Mouse (Mus musculus) frontal cortex, adult (tissue): ENCODE measurements around the gene Slc8b1.

ENCODE experiments used
- ATAC-seq: cut with Nextera tagmentation; 2 replicates; pipeline ENCODE4 v1.9.2; 2017; ENCODE audit warnings: mild to moderate bottlenecking, moderate library complexity, mixed read lengths; ENCODE audit not compliant: low TSS enrichment

Slc8b1 gene

DNA sequence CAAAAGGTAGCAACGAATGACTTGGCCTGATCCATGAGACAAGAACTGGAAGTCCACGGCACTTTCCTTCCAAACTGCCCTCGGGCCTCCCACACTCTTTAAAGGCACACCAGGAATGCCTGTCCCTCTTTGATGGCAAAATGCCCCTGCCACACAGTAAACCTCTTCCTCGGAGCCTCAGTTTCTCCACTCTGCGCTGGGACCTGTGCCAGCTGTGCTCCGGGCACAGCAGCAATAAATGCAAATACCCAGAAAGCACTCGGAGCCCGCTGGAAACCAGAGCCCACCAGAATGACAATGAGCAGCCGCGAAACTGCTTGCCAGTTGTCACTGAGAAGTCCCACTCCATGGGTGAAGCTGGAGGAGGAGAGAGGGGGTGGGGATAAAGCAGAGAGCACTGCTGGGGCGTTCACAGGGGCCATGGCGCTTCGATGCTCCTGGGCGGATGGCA is 56.8 kb downstream of the Slc8b1 start:
- peak; percentile 13; the same call in 1 of the 2 replicates for ATAC-seq

- no peak for ATAC-seq
These were observed 57.4 kb downstream of the Slc8b1 start for GRCm38 (mm10) chr5:120568336-120568768.

- no peak for ATAC-seq
These were observed 58.0 kb downstream of the Slc8b1 start for GRCm38 (mm10) chr5:120568964-120569363.

DNA sequence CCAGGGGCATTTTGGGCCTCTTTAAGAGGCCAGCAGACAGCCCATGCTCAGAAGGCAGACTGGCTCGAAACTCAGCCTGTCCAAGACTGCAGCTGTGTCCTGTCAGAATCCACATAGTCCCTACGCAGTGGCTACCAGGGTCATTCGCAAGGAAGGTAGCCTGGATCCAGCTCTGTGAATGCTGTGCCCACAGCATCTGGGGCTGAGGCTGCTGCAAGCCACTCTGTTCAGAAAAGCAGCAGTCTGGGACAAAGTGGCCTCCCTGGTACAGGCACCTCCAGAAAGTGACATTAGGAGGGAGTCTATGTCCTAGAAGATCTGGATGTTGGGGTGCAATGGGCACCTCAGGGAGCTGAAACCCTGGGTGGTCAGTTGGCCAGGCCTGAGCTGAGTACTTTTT is 58.8 kb downstream of the Slc8b1 start:
- no peak for ATAC-seq

- no peak for ATAC-seq
These were observed 59.4 kb downstream of the Slc8b1 start for GRCm38 (mm10) chr5:120570289-120570897.

- ATAC-seq, result 0 out of 2 replicates have a peak, but pooled peaks have one; percentile 42
These were observed 60.2 kb downstream of the Slc8b1 start for GRCm38 (mm10) chr5:120571056-120571740.

DNA sequence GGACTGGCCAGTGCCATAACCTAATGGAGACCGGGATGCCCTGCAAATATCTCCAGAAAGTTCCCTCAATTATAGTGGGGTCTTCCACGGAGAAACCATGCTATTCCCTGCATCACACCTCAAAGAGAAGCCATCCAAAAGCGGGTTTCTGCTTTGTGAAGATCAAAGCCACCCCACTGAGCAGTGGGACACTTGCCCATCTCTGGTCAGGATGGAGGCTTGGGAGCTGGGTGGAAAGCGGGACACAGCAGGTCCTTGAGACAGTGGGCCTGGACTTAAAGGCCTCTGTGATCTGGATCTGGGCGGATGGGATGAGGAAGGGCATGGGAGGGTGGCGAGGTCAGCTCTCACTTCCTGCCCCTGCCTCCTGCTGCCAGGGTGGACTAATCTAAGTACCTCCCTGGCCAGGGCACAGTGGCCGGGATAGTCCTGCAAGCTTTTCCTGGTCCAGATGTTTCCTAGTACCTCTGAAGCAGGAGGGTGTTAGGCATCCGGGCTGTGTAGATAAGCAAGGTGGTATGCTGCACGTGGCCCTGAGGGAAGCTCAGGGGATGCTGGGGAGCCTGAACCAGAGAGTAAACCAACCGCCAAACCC is 63.6 kb downstream of the Slc8b1 start:
- no peak for ATAC-seq

- no peak for ATAC-seq
These were observed 65.9 kb downstream of the Slc8b1 start for GRCm38 (mm10) chr5:120576781-120577301.

GRCm38 (mm10) chr5:120577935-120578441 is 67.0 kb downstream of the Slc8b1 start:
- ATAC-seq, result no peak

GRCm38 (mm10) chr5:120578504-120579081 is 67.6 kb downstream of the Slc8b1 start:
- ATAC-seq, result no peak

DNA sequence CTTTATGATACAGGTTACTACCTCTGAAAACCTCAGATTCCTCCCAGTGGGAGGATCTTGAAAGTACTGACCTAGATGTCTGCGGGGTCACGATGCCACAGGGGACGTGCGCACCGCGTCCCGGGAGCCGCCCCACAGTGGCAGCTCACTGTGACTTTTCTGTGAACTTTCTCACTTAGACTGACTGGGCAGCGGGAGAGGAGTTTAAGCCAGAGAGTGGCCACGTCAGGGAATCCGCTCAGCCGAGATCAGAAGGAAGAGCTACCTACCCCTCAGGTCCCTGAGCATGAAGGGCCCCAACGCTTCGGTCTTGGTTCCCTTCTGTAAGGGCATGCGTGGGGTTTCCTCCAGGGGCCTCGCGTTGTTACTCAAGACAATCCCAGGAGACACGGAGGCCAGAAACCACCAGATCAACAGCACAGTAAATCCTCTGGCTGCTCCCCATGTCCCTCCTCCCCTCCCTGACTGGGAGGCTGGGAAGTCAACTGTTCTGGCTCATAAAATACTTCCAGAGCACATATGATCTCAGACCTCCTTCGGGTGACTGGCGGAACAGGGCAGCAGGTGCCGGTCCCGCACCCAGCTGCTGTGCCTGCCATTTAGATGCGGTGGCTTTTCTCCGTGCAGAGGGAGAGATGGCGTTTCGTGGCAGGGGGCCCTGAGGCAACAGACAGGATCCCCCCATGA is 68.4 kb downstream of the Slc8b1 start:
- ATAC-seq, result no peak

DNA sequence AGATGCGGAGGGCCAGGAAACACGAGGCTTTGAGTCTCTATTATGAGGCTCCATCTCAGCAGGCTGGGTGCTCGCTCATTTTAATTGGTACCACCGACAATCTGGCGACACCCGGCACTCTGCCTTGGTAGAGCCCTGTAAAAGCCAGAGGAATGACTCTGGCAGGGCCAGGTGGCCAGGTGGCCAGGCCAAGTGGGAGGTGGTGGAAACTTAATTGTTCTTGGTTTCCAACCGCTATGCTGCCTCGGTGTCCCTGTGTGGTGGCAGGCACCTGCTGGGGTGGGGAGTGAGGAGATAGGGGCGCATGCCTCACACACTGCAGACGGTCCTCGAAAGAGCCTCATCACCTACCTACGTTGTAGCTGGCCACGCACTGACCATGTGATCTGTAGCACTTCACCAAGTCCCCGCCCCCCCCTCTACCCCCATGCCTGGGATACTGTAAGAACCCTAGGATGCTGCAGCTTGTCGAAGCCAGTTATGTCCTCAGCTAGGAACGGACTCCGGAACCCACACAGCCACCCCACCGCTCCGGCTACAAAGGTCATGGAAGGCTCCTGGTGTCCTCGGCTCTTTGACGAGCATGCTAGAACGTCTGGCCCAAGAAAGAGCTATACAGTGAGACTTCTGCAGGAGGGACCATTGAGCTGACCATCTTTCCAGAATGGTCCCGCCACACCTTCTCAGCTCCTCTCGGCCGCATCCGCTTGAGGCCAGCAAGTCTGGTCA is 69.1 kb downstream of the Slc8b1 start:
- no peak for ATAC-seq

DNA sequence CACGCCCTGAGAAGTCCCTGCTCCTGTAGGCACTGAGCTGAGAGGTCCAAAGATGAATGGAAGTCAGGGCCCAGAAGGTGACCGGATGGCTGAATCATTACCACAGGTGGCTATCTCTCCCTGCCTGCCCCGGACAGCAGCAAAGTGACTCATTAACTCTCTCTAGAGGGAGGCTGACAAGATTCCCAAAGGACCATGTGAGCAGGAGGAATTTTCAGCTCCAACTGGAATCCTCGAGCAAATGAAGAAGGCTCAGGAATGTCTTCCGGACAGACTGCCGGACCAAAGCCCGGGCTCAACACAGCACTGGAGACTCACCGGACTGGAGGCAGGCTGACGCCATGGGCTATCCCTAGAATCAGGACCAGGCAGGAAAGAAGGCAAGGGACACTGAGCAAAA is 71.0 kb downstream of the Slc8b1 start:
- no peak for ATAC-seq

DNA sequence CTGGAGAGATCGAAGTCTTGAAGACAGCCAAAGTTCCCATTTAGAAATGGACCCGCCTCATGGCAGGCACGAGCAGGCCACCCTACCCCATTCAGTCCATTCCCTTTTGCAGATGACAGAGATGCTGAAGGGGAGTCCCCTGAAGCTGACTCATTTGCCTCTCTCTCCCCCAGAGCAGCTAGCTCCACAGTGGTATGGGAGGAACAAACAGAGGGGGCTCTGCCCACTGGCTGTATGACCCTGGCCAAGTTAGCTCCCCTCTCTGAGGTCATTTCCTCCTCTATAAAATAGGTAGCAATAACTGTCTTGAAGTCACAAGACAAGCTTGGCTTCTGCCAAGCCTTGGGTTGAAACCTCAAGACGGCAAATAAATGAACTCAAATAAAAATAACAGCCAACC is 72.5 kb downstream of the Slc8b1 start:
- no peak for ATAC-seq
